Mouse (Mus musculus): ENCODE results near the gene Cpxm2.

GRCm38 (mm10) chr7:132171716-132172115 is 17.2 kb upstream of the Cpxm2 start:
- TF ChIP-seq CTCF (IDR thresholded peaks at IDR 0.05; ENCODE audit: low read depth), result no peak
- TF ChIP-seq EP300 (IDR thresholded peaks at IDR 0.05; ENCODE audit: low read depth), result no peak
